Mouse (Mus musculus): ENCODE data around the gene Esd.

Gene Esd

GRCm38 (mm10) chr14:74794931-74795330 is 62.8 kb downstream of the Esd start:
- DNase-seq (ENCODE audit: low read depth, low spot score), result no peak

DNA sequence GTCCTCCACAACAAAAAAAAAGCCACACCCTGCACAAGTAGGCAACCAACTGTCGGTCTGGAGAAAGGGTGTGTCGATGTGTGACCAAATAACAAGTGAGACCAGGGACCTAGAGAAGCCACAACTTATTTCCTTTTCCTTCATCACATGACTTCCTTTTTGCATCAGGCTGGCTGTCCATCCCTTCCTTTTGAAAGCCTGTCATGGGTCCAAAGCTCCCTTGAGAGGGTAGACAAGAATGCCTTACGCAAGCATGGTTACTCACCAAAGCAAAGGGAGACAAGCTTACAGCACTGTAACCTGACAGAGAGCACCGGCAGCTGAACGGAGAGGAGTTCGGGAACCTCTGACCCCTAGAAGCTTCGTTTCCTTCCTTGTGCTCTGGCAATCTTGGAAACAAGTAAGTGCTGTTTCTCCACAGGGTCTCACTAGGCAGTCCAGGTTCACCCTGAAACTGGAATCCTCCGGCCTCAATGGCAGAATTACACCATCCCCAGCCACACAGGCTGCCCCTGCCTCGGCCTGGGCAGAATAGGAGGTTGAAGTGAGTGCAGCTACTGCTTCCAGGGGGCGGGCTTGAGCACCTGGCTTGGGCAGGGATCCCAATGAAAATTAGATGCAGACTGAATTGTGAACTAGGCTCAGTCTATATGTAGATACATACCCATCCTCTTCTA is 65.4 kb downstream of the Esd start:
- DNase-seq (ENCODE audit: low read depth, low spot score), result no peak

DNA sequence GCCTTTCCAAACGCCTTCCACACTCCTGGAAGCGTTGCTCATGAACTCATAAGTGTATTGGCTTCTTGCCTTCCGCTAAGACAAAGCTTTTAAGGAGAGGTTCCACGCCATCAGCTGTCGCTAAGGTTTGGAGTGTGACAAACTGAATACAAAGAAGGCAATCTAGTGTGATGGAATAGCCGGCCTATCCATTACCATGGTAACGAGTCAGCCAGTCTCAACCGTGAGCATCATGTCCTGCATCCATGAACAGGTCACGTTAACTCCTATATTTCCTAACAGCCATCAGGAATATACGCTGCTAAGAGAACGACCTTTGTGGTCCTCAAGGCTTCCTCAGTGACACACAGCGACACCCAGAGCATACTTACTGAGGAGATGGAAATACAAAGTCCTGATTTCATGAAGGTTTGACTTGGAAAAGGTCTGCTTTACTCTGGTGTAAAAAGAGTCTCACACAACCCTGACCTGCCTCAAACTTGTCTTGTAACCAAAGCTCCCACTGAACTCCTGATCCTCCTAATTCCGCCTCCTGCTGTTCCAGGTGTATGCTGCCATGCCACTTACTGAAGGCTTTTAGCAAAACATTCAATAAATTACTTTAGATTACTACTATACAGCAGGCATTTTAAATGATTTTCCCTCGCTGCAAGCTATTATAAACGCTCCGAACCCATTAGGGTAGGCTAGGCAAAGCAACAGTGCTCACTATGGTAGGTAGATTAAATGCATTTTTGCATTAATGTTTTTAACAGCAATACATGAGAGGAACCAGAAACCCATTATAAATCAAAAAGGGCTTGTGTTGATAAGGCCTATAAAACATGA is 66.2 kb downstream of the Esd start:
- no peak for DNase-seq (ENCODE audit: low read depth, low spot score)

All from embryo, embryonic 11.5 days (tissue).